Mouse (Mus musculus): ENCODE measurements at regions not wholly inside any gene's neighbourhood (a gene's known extent, or its start where the extent isn't known, plus 50 kb on each side); places are given as distances from the start of the nearest gene placed in this dataset.
A peak's percentile ranks its signal among the peaks of the same experiment; 100 is the strongest.

- TF ChIP-seq POLR2A (IDR thresholded peaks at IDR 0.05; ENCODE audit: borderline replicate concordance, extremely low read depth, low read depth, low read length): no peak
- 0 out of 2 replicates have a peak, but pooled peaks have one; percentile 12 for TF ChIP-seq CTCF (IDR thresholded peaks at IDR 0.05; ENCODE audit: insufficient read depth, low read length)
Measured at GRCm38 (mm10) chr2:160170975-160171515, 162.9 kb downstream of the Gm826 start.

Measured in lung, adult 2 months (tissue).